Mouse (Mus musculus) neutrophil, adult 5-6 weeks (primary cell): ENCODE data around the gene Pmf1. TPM values are rescaled to one million over a fixed set of nuclear protein-coding genes. Genes with fewer than 3 reads are reported as not detected.

Source experiments
- ATAC-seq: fragments of 151-379, 151-347 bp; 2 replicates; pipeline ENCODE4 v1.8.0; 2017; ENCODE audit warnings: mild to moderate bottlenecking, moderate TSS enrichment; ENCODE audit not compliant: insufficient number of reproducible peaks, poor library complexity, low FRiP score, severe bottlenecking; ENCODE audit errors: extremely low read depth
- total RNA-seq: library from RNA; stranded (forward); fragments of 200-1000 nt; gene quantifications from 2 replicates; pipeline ENCODE4 v1.2.3, GENCODE M21; 2017

Pmf1 gene
- total RNA-seq, 1 experiment from 2014 or later, result 21.1 TPM

GRCm38 (mm10) chr3:88364337-88364736, 45.8 kb downstream of the Pmf1 start, which contains the start of gene Paqr6:
TSS of gene Paqr6 (plus strand) at chr3:88364584.
- ATAC-seq, result no peak

DNA sequence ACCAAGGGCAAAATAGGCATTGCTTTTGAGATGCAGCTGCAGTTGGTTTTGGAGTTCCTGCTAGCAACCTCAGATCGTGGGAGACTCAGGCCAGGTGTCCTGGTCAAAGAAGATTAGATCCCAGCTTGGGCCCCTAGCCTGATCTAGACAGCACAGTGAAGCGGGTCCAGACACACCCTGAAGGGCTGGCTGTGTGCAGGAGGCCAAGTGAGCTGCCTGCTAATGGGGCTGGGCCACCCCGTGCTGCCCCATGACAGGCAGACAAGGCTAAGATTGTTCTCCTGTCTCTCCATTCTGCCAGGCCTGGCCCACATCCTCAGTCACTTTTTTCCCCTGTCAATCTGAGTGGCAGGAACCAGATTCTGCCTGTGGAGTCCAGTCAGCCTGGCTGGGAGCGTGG, 46.4 kb downstream of the Pmf1 start:
- ATAC-seq, result no peak

- ATAC-seq, result no peak
Measured at GRCm38 (mm10) chr3:88361612-88362313, 48.4 kb downstream of the Pmf1 start.

GRCm38 (mm10) chr3:88361096-88361495, 49.0 kb downstream of the Pmf1 start:
- ATAC-seq, result no peak

GRCm38 (mm10) chr3:88359989-88360388, 50.1 kb downstream of the Pmf1 start:
- ATAC-seq, result no peak

DNA sequence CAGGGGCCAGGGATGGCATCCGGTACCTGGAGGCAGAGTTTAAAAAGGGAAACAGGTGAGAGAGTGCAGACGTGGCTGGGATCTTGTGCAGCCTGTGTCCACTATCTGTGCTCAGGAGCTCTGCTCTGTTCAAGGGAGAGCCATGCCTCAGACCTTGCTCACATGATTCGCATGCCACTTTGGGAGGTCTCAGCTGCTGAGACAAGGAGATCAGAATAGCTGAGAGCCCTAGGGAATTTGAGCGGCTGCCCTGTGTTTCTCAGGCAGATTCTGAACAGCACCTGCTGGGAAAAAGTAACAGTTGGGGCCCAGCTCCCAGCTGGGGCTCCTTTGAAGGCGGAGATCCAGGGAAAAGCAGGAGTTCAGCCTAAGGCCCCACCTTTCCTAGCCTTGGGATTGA, 50.5 kb downstream of the Pmf1 start:
- no peak for ATAC-seq

GRCm38 (mm10) chr3:88354396-88355165, 55.5 kb downstream of the Pmf1 start:
- no peak for ATAC-seq

- ATAC-seq, result no peak
Measured at GRCm38 (mm10) chr3:88352907-88353306, 57.2 kb downstream of the Pmf1 start.

DNA sequence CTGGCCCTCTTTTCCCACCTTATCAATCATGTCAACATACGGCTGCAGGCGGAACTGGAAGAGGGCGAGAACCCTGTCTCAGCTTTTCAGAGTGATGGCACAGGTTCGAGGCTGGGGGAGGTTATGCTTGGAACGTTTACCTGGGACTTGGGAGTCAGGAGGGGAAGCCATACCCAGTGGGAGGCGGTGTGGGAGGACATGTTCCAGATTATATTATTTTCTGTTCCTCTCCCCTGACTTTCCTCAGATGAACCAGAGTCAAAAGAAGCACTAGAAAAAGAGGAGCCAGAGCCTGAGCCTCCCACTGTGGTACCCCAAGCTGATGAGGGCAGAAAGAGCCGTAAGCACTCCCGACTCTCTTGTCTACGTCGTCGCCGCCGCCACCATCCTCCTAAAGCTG, 59.4 kb downstream of the Pmf1 start:
- ATAC-seq, result no peak

Other genes starting within 250 kb of the Pmf1 start
- not detected in 2 replicates for gene Rhbg, start 155.6 kb downstream of the Pmf1 start, total RNA-seq
- not detected in 2 replicates for gene Gm38392, start 123.1 kb downstream of the Pmf1 start, total RNA-seq
- 1.6 and 2.2 TPM in 2 replicates for gene Tsacc, start 113.3 kb downstream of the Pmf1 start, total RNA-seq
- 73.6 and 102 TPM in 2 replicates for gene Cct3, start 113.2 kb downstream of the Pmf1 start, total RNA-seq
- gene Glmp, start 85.3 kb downstream of the Pmf1 start, total RNA-seq, result 27.7 and 32.1 TPM in 2 replicates
- 0.61 TPM in 1 of 2 replicates, not detected in the other for gene Tmem79, start 74.2 kb downstream of the Pmf1 start, total RNA-seq
- 65.1 and 65.7 TPM in 2 replicates for gene Smg5, start 74.1 kb downstream of the Pmf1 start, total RNA-seq
- 0.49 TPM in 1 of 2 replicates, not detected in the other for gene Paqr6, start 45.7 kb downstream of the Pmf1 start, total RNA-seq
- not detected in 2 replicates for gene Bglap3, start 37.6 kb downstream of the Pmf1 start, total RNA-seq
- gene Bglap2, start 31.6 kb downstream of the Pmf1 start, total RNA-seq, result not detected in 2 replicates
- not detected in 2 replicates for gene Bglap, start 25.9 kb downstream of the Pmf1 start, total RNA-seq
- gene Slc25a44, start 14.8 kb upstream of the Pmf1 start, total RNA-seq, result 20.9 and 26.2 TPM in 2 replicates
- gene Sema4a, start 50.9 kb upstream of the Pmf1 start, total RNA-seq, result 161 and 176 TPM in 2 replicates
- gene Lmna, start 99.6 kb upstream of the Pmf1 start, total RNA-seq, result 8.1 and 9.4 TPM in 2 replicates
- gene Mex3a, start 122.1 kb upstream of the Pmf1 start, total RNA-seq, result 0.47 and 0.49 TPM in 2 replicates
- gene Rab25, start 138.0 kb upstream of the Pmf1 start, total RNA-seq, result 0.47 and 1.1 TPM in 2 replicates
- 66.6 and 68.0 TPM in 2 replicates for gene Lamtor2, start 142.7 kb upstream of the Pmf1 start, total RNA-seq
- gene Ubqln4, start 143.4 kb upstream of the Pmf1 start, total RNA-seq, result 25.3 and 26.3 TPM in 2 replicates
- 21.5 and 25.4 TPM in 2 replicates for gene Ssr2, start 165.5 kb upstream of the Pmf1 start, total RNA-seq
- 144 and 164 TPM in 2 replicates for gene Arhgef2, start 195.6 kb upstream of the Pmf1 start, total RNA-seq
- not detected in 2 replicates for gene Rxfp4, start 242.8 kb upstream of the Pmf1 start, total RNA-seq